Mouse (Mus musculus) hematopoietic stem cell, adult 5-6 weeks (primary cell): ENCODE data around the gene G430095P16Rik. TPM values are rescaled to one million over a fixed set of nuclear protein-coding genes. Genes with fewer than 3 reads are reported as not detected.
A peak's percentile ranks its signal among the peaks of the same experiment; 100 is the strongest.

Experiments used
- ATAC-seq, 2 experiments: fragments of 125-278 bp in 1 of 2; replicated peaks in 1 of 2; 2 replicates each; pipeline ENCODE4 v1.8.0; 2016 to 2017; ENCODE audit warnings: inconsistent platforms in 2 of 2, mild to moderate bottlenecking in 2 of 2, moderate number of reproducible peaks in 2 of 2, low read depth in 1 of 2, moderate TSS enrichment in 1 of 2; ENCODE audit not compliant: low FRiP score in 2 of 2, poor library complexity in 2 of 2, severe bottlenecking in 2 of 2, insufficient read depth in 1 of 2, low TSS enrichment in 1 of 2
- total RNA-seq: library from RNA; stranded (forward); fragments of 172-1452, 232-1000 nt; gene quantifications from 2 replicates; pipeline ENCODE4 v1.2.3, GENCODE M21; 2017

The G430095P16Rik gene
- total RNA-seq, 1 experiment from 2014 or later, result 11.4 TPM

- ATAC-seq, result no peak
These were observed 11.2 kb downstream of the G430095P16Rik start for GRCm38 (mm10) chr8:84733959-84734358.

GRCm38 (mm10) chr8:84734680-84735079, 11.9 kb downstream of the G430095P16Rik start:
- ATAC-seq, result no peak

DNA sequence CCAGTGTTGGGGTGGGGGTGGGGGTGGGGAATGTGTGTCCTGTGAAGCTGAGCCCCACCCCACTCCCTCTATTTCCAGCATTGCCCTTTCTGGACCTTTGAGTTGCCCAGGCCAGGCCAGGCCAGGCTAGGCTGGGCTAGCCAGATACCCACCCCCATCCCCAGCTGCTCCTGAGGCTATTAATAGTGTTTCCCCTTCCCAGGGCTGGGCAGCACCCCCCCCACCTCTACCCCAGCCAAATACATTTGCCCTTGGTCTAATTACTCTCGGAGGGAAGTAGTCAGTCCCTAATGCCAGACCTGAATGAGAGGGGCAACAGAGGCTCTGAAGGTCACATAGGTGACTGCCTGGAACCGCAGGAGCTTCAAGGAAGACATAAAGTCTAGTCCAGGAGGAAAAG, 12.8 kb downstream of the G430095P16Rik start:
- no peak for ATAC-seq

GRCm38 (mm10) chr8:84736521-84736920, 13.7 kb downstream of the G430095P16Rik start:
- no peak for ATAC-seq

DNA sequence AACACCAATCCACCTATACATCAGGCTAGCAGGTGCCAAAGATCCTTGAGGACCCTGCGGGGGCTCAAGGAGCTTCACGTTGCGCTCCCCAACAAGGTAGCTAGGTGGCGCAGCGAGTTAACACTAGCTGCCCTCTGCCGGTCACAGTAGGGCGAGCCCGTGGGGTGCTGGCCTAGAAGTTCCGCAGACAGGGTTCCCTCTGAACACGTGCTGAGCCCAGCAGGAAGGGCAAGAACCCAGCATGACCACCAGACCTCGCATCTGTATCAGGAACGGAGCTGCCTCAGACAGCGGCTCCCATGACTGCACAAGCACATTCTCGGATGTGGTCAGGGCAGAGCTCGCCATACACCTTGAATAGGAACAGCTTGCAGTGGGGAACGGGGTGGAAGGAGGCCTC, 14.8 kb downstream of the G430095P16Rik start:
- ATAC-seq, result peak; percentile 94 to 95

DNA sequence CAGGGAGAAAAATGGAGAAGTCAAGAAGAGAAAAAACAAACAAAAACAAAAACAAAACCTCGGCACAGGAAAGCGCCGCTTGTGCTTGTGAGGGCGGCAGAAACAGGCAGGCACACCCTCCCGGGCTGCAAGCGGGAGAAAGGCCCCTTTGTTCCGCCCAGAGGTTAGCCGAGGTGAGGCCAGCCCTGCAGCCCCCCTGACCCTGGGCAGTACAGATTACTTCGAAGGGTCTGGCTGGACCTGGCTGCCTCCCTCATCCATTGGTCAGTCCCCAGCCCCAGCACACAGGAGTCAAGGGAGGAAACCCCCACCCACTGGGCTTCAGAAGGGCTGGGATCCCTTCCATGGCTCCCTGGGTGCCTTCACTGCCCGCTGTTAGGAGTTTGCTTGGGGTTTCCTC, 15.5 kb downstream of the G430095P16Rik start:
- ATAC-seq, result no peak

DNA sequence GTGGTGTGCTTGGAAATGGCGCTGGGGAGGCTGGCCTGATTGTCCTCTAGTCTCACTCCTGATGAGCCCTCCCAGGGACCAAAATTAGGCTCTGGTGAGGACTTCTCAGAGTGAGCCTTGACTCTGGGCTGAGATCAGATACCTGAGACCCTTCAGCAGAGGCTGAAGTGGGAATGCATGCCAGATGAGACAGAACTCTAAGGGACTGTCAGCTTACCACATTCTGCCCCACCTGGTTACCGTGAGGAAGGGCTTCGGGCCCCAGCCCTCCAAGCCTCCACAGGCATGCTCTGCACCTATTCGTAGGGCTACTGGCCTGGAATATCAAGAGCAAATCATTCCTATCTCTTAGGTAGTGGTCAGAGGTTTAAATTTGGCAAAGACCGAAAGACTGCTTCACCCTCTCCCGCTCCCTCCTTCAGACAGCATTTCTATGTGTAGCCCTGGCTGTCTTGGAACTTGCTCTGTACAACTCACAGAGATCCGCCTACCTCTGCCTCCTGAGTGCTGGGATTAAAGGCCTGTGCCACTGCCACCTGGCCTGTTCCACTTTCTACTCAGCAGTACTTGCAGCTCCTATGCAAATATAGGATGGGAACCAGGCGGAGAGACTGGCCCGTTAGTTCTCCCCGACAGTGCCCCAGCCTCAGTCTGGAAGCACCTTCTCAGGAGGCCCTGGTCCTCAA, 16.1 kb downstream of the G430095P16Rik start:
- no peak for ATAC-seq

- no peak for ATAC-seq
These were observed 16.6 kb downstream of the G430095P16Rik start for GRCm38 (mm10) chr8:84739401-84739742.

- no peak for ATAC-seq
These were observed 18.4 kb downstream of the G430095P16Rik start for GRCm38 (mm10) chr8:84740895-84741843.

- no peak for ATAC-seq
These were observed 19.6 kb downstream of the G430095P16Rik start for GRCm38 (mm10) chr8:84742171-84743053.

DNA sequence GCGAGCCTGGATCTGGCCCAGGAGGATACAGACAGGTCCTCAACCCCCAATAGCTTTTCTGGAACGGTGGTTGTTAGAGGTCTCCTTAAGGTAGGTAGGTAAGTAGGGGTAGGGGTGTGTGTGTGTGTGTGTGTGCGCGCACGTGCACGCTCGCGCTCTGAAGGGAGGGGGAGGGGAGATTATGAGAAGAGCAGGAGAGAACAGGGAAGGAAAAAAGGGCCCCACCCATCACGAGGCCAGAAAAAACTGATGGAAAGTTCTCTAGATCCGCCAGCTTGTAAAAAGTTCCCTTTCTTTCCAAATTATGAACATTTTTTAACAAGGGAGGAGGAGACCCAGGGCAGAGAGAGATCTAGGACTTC, 20.2 kb downstream of the G430095P16Rik start:
- ATAC-seq, result no peak

DNA sequence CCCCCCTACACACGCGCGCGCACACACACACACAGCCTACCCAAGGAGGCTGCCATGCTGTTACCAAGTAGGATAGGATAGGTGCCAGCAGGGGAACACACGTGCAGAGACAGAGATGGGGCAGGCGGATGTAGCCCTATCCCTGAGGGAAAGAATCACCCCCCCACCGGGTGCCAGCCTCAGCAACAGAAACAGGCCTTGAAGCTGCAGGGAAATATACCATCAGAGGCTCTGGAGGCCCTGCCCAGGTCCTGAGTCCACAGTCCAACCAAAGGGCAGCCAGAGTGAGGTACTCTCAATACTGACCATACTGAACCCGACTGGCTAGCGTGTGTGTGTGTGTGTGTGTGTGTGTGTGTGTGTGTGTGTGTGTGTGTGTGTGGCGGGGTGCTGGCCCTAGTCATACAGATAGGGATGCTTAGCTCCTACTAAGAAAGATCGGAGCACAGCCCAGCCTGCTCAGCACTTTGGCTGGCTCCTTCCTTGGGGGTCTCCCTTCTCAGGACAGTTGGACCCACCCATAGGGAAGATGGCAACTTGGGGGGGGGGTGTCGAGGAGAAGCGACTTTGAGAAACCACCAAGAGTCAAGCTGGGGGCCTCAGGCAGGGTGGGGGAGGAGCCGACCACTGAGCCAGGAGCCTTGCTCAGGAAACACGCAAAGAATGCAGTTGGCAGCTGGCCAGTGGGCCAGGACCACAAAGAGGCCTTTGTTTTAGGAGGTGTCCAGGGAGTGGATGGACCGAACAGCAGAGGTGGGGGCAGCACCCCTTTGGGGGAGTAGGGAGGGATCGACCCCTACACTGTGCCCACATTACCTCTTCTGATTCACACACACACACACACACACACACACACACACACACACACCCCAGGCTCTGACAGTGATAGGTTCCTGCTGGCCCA, 21.0 kb downstream of the G430095P16Rik start:
- peak; percentile 14 to 31; a peak in 2 of 4 replicates for ATAC-seq

- peak in 1 of 2 experiments; percentile 13; a peak in 1 of 4 replicates for ATAC-seq
These were observed 22.5 kb downstream of the G430095P16Rik start for GRCm38 (mm10) chr8:84745032-84745925.

DNA sequence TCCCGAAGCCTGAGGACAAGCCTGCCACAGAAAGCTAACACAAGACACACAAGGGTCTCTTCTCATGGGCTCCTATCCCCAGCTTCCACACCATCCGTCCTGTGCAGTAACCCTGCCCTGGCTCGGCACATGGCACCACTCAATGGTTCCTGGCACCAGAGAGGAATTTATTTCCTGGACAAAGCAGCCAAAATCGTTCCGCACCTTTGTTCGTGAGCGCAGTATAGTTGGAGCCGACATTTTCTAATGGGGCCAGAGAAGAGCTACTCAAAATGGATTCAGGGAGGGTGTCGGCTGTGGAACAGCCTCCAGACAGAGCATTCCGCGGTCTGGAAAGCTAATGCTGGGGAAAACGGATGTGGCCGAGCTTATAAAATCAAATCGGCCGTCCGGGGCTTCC, 26.7 kb downstream of the G430095P16Rik start:
- no peak for ATAC-seq

- no peak for ATAC-seq
These were observed 30.2 kb downstream of the G430095P16Rik start for GRCm38 (mm10) chr8:84752734-84753582.
